Mouse (Mus musculus): Measurements from ENCODE around the gene Shroom2. TPM values are rescaled to one million over a fixed set of nuclear protein-coding genes. Genes with fewer than 3 reads are reported as not detected.

Gene Shroom2
- polyA plus RNA-seq, 1 experiment from 2014 or later = 151 TPM

GRCm38 (mm10) chrX:152764171-152764570 lies 5.1 kb downstream of the Shroom2 start:
- H3K36me3 ChIP-seq (ENCODE audit: control insufficient read depth, insufficient read depth, low read length) = no peaks in the 10 kb centered on the region

GRCm38 (mm10) chrX:152762855-152763254 lies 6.4 kb downstream of the Shroom2 start:
- no peak overlapping the region for H3K27ac ChIP-seq (ENCODE audit: low read length)
- no peaks in the 10 kb centered on the region for H3K36me3 ChIP-seq (ENCODE audit: control insufficient read depth, insufficient read depth, low read length)
- no peaks in the 10 kb centered on the region for H3K4me1 ChIP-seq (ENCODE audit: control insufficient read depth, insufficient read depth, low read length)
- no peak overlapping the region for H3K4me3 ChIP-seq (ENCODE audit: low read depth, low read length)
- H3K9me3 ChIP-seq (replicated peaks; ENCODE audit: control insufficient read depth, low read length, poor library complexity, severe bottlenecking) = no peaks in the 10 kb centered on the region
- 61% methylated on average over 2 of the region's 2 CpGs for WGBS
- H3K4me2 ChIP-seq (ENCODE audit: low read length) = no peak overlapping the region
- peaks cover 4% of the 10 kb centered on the region for H3K27me3 ChIP-seq (ENCODE audit: control insufficient read depth, insufficient read depth, low read depth, low read length)
- no peak overlapping the region for H3K9ac ChIP-seq (ENCODE audit: low read depth, low read length)
- no peak for ATAC-seq

More at GRCm38 (mm10) chrX:152764171-152764570, 5.1 kb downstream of the Shroom2 start:
- H3K4me3 ChIP-seq (ENCODE audit: low read depth, low read length) = no peak overlapping the region
- no peak overlapping the region for H3K9ac ChIP-seq (ENCODE audit: low read depth, low read length)
- 47% methylated on average over 2 of the region's 2 CpGs for WGBS
- H3K27me3 ChIP-seq (ENCODE audit: control insufficient read depth, insufficient read depth, low read depth, low read length) = peaks cover 8% of the 10 kb centered on the region
- no peaks in the 10 kb centered on the region for H3K9me3 ChIP-seq (replicated peaks; ENCODE audit: control insufficient read depth, low read length, poor library complexity, severe bottlenecking)
- no peak overlapping the region for H3K27ac ChIP-seq (ENCODE audit: low read length)
- H3K4me2 ChIP-seq (ENCODE audit: low read length) = no peak overlapping the region
- H3K4me1 ChIP-seq (ENCODE audit: control insufficient read depth, insufficient read depth, low read length) = no peaks in the 10 kb centered on the region
- no peak for ATAC-seq

- no peak overlapping the region for H3K4me2 ChIP-seq (ENCODE audit: low read length)
- no peak for ATAC-seq
- H3K4me1 ChIP-seq (ENCODE audit: control insufficient read depth, insufficient read depth, low read length) = no peaks in the 10 kb centered on the region
- H3K9me3 ChIP-seq (replicated peaks; ENCODE audit: control insufficient read depth, low read length, poor library complexity, severe bottlenecking) = no peaks in the 10 kb centered on the region
- WGBS = 48% methylated on average over 2 of the region's 2 CpGs
- H3K9ac ChIP-seq (ENCODE audit: low read depth, low read length) = no peak overlapping the region
- H3K36me3 ChIP-seq (ENCODE audit: control insufficient read depth, insufficient read depth, low read length) = no peaks in the 10 kb centered on the region
- no peaks in the 10 kb centered on the region; the same call in 1 of the 2 replicates for H3K27me3 ChIP-seq (ENCODE audit: control insufficient read depth, insufficient read depth, low read depth, low read length)
- H3K4me3 ChIP-seq (ENCODE audit: low read depth, low read length) = no peak overlapping the region
- no peak overlapping the region for H3K27ac ChIP-seq (ENCODE audit: low read length)
Observed at GRCm38 (mm10) chrX:152762437-152762836, 6.8 kb downstream of the Shroom2 start.

GRCm38 (mm10) chrX:152756293-152756692 lies 13.0 kb downstream of the Shroom2 start:
- H3K4me2 ChIP-seq (ENCODE audit: low read length) = no peak overlapping the region
- no peak overlapping the region for H3K9ac ChIP-seq (ENCODE audit: low read depth, low read length)
- H3K27ac ChIP-seq (ENCODE audit: low read length) = no peak overlapping the region
- WGBS = 88% methylated on average over 5 of the region's 5 CpGs
- H3K4me1 ChIP-seq (ENCODE audit: control insufficient read depth, insufficient read depth, low read length) = no peaks in the 10 kb centered on the region
- ATAC-seq = no peak
- H3K36me3 ChIP-seq (ENCODE audit: control insufficient read depth, insufficient read depth, low read length) = no peaks in the 10 kb centered on the region
- no peaks in the 10 kb centered on the region for H3K27me3 ChIP-seq (ENCODE audit: control insufficient read depth, insufficient read depth, low read depth, low read length)
- no peaks in the 10 kb centered on the region for H3K9me3 ChIP-seq (replicated peaks; ENCODE audit: control insufficient read depth, low read length, poor library complexity, severe bottlenecking)
- H3K4me3 ChIP-seq (ENCODE audit: low read depth, low read length) = no peak overlapping the region

- H3K27ac ChIP-seq (ENCODE audit: low read length) = no peak overlapping the region
- H3K27me3 ChIP-seq (ENCODE audit: control insufficient read depth, insufficient read depth, low read depth, low read length) = no peaks in the 10 kb centered on the region
- no peak overlapping the region for H3K9ac ChIP-seq (ENCODE audit: low read depth, low read length)
- no peaks in the 10 kb centered on the region for H3K36me3 ChIP-seq (ENCODE audit: control insufficient read depth, insufficient read depth, low read length)
- no peak overlapping the region for H3K4me2 ChIP-seq (ENCODE audit: low read length)
- WGBS = 85% methylated on average over 1 of the region's 1 CpGs
- H3K4me1 ChIP-seq (ENCODE audit: control insufficient read depth, insufficient read depth, low read length) = no peaks in the 10 kb centered on the region
- H3K9me3 ChIP-seq (replicated peaks; ENCODE audit: control insufficient read depth, low read length, poor library complexity, severe bottlenecking) = no peaks in the 10 kb centered on the region
- ATAC-seq = no peak
- H3K4me3 ChIP-seq (ENCODE audit: low read depth, low read length) = no peak overlapping the region
Observed at GRCm38 (mm10) chrX:152755819-152756218, 13.4 kb downstream of the Shroom2 start.

- no peak for ATAC-seq
- 67% methylated on average over 2 of the region's 2 CpGs for WGBS
- no peaks in the 10 kb centered on the region for H3K4me1 ChIP-seq (ENCODE audit: control insufficient read depth, insufficient read depth, low read length)
- no peak overlapping the region for H3K27ac ChIP-seq (ENCODE audit: low read length)
- no peak overlapping the region for H3K4me3 ChIP-seq (ENCODE audit: low read depth, low read length)
- H3K27me3 ChIP-seq (ENCODE audit: control insufficient read depth, insufficient read depth, low read depth, low read length) = no peaks in the 10 kb centered on the region
- no peaks in the 10 kb centered on the region for H3K36me3 ChIP-seq (ENCODE audit: control insufficient read depth, insufficient read depth, low read length)
- no peaks in the 10 kb centered on the region for H3K9me3 ChIP-seq (replicated peaks; ENCODE audit: control insufficient read depth, low read length, poor library complexity, severe bottlenecking)
- no peak overlapping the region for H3K9ac ChIP-seq (ENCODE audit: low read depth, low read length)
- no peak overlapping the region for H3K4me2 ChIP-seq (ENCODE audit: low read length)
Observed at GRCm38 (mm10) chrX:152745925-152746324, 23.3 kb downstream of the Shroom2 start.

GRCm38 (mm10) chrX:152743642-152744041 lies 25.6 kb downstream of the Shroom2 start:
- H3K36me3 ChIP-seq (ENCODE audit: control insufficient read depth, insufficient read depth, low read length) = no peaks in the 10 kb centered on the region
- no peak overlapping the region for H3K4me3 ChIP-seq (ENCODE audit: low read depth, low read length)
- no peak overlapping the region for H3K27ac ChIP-seq (ENCODE audit: low read length)
- H3K4me2 ChIP-seq (ENCODE audit: low read length) = no peak overlapping the region
- no peak overlapping the region for H3K9ac ChIP-seq (ENCODE audit: low read depth, low read length)
- H3K27me3 ChIP-seq (ENCODE audit: control insufficient read depth, insufficient read depth, low read depth, low read length) = 0 out of 2 replicates have a peak, but pooled peaks cover 2% of the 10 kb centered on the region
- H3K9me3 ChIP-seq (replicated peaks; ENCODE audit: control insufficient read depth, low read length, poor library complexity, severe bottlenecking) = no peaks in the 10 kb centered on the region
- no peaks in the 10 kb centered on the region for H3K4me1 ChIP-seq (ENCODE audit: control insufficient read depth, insufficient read depth, low read length)
- no peak for ATAC-seq

GRCm38 (mm10) chrX:152738759-152739368 lies 30.4 kb downstream of the Shroom2 start:
- Histone ChIP-seq H3K4me3 (ENCODE audit: low read depth, low read length) (no peak overlapping the region), H3K27me3 (ENCODE audit: control insufficient read depth, insufficient read depth, low read depth, low read length) (0 out of 2 replicates have a peak, but pooled peaks cover 2% of the 10 kb centered on the region), H3K4me1 (ENCODE audit: control insufficient read depth, insufficient read depth, low read length) (no peaks in the 10 kb centered on the region), H3K4me2 (ENCODE audit: low read length) (no peak overlapping the region), H3K9me3 (replicated peaks; ENCODE audit: control insufficient read depth, low read length, poor library complexity, severe bottlenecking) (no peaks in the 10 kb centered on the region), H3K9ac (ENCODE audit: low read depth, low read length) (no peak overlapping the region), H3K27ac (ENCODE audit: low read length) (no peak overlapping the region), H3K36me3 (ENCODE audit: control insufficient read depth, insufficient read depth, low read length) (no peaks in the 10 kb centered on the region)
- 63% methylated on average over 4 of the region's 4 CpGs for WGBS
- ATAC-seq = no peak

- no peak overlapping the region for H3K27ac ChIP-seq (ENCODE audit: low read length)
- no peak overlapping the region for H3K4me3 ChIP-seq (ENCODE audit: low read depth, low read length)
- WGBS = 68% methylated on average over 2 of the region's 2 CpGs
- H3K9ac ChIP-seq (ENCODE audit: low read depth, low read length) = no peak overlapping the region
- no peaks in the 10 kb centered on the region for H3K36me3 ChIP-seq (ENCODE audit: control insufficient read depth, insufficient read depth, low read length)
- no peaks in the 10 kb centered on the region for H3K4me1 ChIP-seq (ENCODE audit: control insufficient read depth, insufficient read depth, low read length)
- no peaks in the 10 kb centered on the region for H3K9me3 ChIP-seq (replicated peaks; ENCODE audit: control insufficient read depth, low read length, poor library complexity, severe bottlenecking)
- no peak overlapping the region for H3K4me2 ChIP-seq (ENCODE audit: low read length)
- ATAC-seq = no peak
- H3K27me3 ChIP-seq (ENCODE audit: control insufficient read depth, insufficient read depth, low read depth, low read length) = 0 out of 2 replicates have a peak, but pooled peaks cover 2% of the 10 kb centered on the region
Observed at GRCm38 (mm10) chrX:152738191-152738590, 31.1 kb downstream of the Shroom2 start.
